Mouse (Mus musculus) MEL (cell line): ENCODE results near the gene Ate1. TPM values are rescaled to one million over a fixed set of nuclear protein-coding genes. Genes with fewer than 3 reads are reported as not detected.

Experiments used
- DNase-seq: peaks from one replicate; pipeline ENCODE4 v3.0.0; 2011; ENCODE audit warnings: low read depth, low spot score
- H3K27ac ChIP-seq: 2 replicates; pipeline ENCODE4 v1.5.1; 2012; ENCODE audit warnings: low read depth, mild to moderate bottlenecking, control low read depth, low read length, moderate library complexity; ENCODE audit not compliant: control insufficient read depth
- H3K27me3 ChIP-seq, 2 experiments: fragments of 150-350 bp in 1 of 2; sonication (generic) in 1 of 2; 2 replicates each; pipeline ENCODE4 v1.6.1; 2012; ENCODE audit warnings: low read length in 2 of 2, mild to moderate bottlenecking in 2 of 2, improper control_type of control experiment in 1 of 2, moderate library complexity in 1 of 2; ENCODE audit not compliant: insufficient read depth in 2 of 2, control insufficient read depth in 1 of 2
- H3K36me3 ChIP-seq, 2 experiments: 2 replicates each; pipeline ENCODE4 v1.6.1; 2012 to 2014; ENCODE audit warnings: low read length in 2 of 2, improper control_type of control experiment in 1 of 2, inconsistent platforms in 1 of 2, mild to moderate bottlenecking in 1 of 2; ENCODE audit not compliant: insufficient read depth in 2 of 2, control insufficient read depth in 1 of 2
- H3K4me1 ChIP-seq, 2 experiments: fragments of 150-350 bp in 1 of 2; sonication (generic) in 1 of 2; 2 replicates each; pipeline ENCODE4 v1.6.1; 2012; ENCODE audit warnings: low read length in 2 of 2, improper control_type of control experiment in 1 of 2, mild to moderate bottlenecking in 1 of 2; ENCODE audit not compliant: insufficient read depth in 2 of 2, control insufficient read depth in 1 of 2
- H3K4me3 ChIP-seq, 2 experiments: fragments of 150-350 bp in 1 of 2; sonication (generic) in 1 of 2; 2 replicates each; pipeline ENCODE4 v1.5.1; 2012; ENCODE audit warnings: low read depth in 2 of 2, low read length in 2 of 2, mild to moderate bottlenecking in 2 of 2, moderate library complexity in 2 of 2, control low read depth in 1 of 2, improper control_type of control experiment in 1 of 2; ENCODE audit not compliant: control insufficient read depth in 1 of 2, insufficient read depth in 1 of 2
- H3K79me2 ChIP-seq: 2 replicates; pipeline ENCODE4 v1.6.1; 2012; ENCODE audit warnings: mild to moderate bottlenecking, low read length, moderate library complexity; ENCODE audit not compliant: control insufficient read depth, poor library complexity, insufficient read depth
- H3K9ac ChIP-seq: 2 replicates; pipeline ENCODE4 v1.6.1; 2012; ENCODE audit warnings: low read depth, mild to moderate bottlenecking, control low read depth, low read length, moderate library complexity; ENCODE audit not compliant: control insufficient read depth, poor library complexity, severe bottlenecking
- H3K9me3 ChIP-seq: fragments of 150-350 bp; sonication (generic); replicated peaks from 2 replicates; pipeline ENCODE4 v1.6.1; 2012; ENCODE audit warnings: mild to moderate bottlenecking, low read length, improper control_type of control experiment, moderate library complexity; ENCODE audit not compliant: insufficient read depth
- CHD2 ChIP-seq: IDR thresholded peaks from 2 replicates; pipeline ENCODE4 v1.6.1; 2011; ENCODE audit warnings: low read length, improper control_type of control experiment
- CTCF ChIP-seq, 3 experiments: IDR thresholded peaks in 2 of 3; conservative IDR thresholded peaks in 1 of 3; 2 replicates each; pipeline ENCODE4 v1.5.1; 2011 to 2012; ENCODE audit warnings: low read length in 3 of 3, low read depth in 2 of 3, mild to moderate bottlenecking in 2 of 3, improper control_type of control experiment in 1 of 3, inconsistent platforms in 1 of 3, mixed read lengths in 1 of 3, moderate library complexity in 1 of 3; ENCODE audit not compliant: control insufficient read depth in 1 of 3, insufficient read depth in 1 of 3, poor library complexity in 1 of 3, severe bottlenecking in 1 of 3
- ELF1 ChIP-seq: IDR thresholded peaks from 2 replicates; pipeline ENCODE4 v1.6.1; 2014; ENCODE audit warnings: low read depth, mild to moderate bottlenecking, inconsistent platforms, low read length, improper control_type of control experiment, moderate library complexity
- ETS1 ChIP-seq: IDR thresholded peaks from 2 replicates; pipeline ENCODE4 v1.6.1; 2012; ENCODE audit warnings: low read depth, mild to moderate bottlenecking, inconsistent platforms, low read length, improper control_type of control experiment, moderate library complexity
- GABPA ChIP-seq: IDR thresholded peaks from 2 replicates; pipeline ENCODE4 v1.6.1; 2012; ENCODE audit warnings: low read depth, mild to moderate bottlenecking, inconsistent platforms, low read length, improper control_type of control experiment, moderate library complexity
- MAFK ChIP-seq: IDR thresholded peaks from 2 replicates; pipeline ENCODE4 v1.6.1; 2011; ENCODE audit warnings: low read depth, mild to moderate bottlenecking, low read length, improper control_type of control experiment, borderline replicate concordance
- MAX ChIP-seq: IDR thresholded peaks from 2 replicates; pipeline ENCODE4 v1.6.1; 2011; ENCODE audit warnings: low read length, improper control_type of control experiment
- MEF2A ChIP-seq: IDR thresholded peaks from 2 replicates; pipeline ENCODE4 v1.6.1; 2014; ENCODE audit warnings: low read depth, mild to moderate bottlenecking, inconsistent platforms, low read length, improper control_type of control experiment; ENCODE audit not compliant: poor library complexity, insufficient replicate concordance, severe bottlenecking; ENCODE audit errors: extremely low read depth
- MYB ChIP-seq: IDR thresholded peaks from 2 replicates; pipeline ENCODE4 v1.6.1; 2011; ENCODE audit warnings: mild to moderate bottlenecking, low read depth, low read length, improper control_type of control experiment
- MYC ChIP-seq: IDR thresholded peaks from 2 replicates; pipeline ENCODE4 v1.6.1; 2011; ENCODE audit warnings: low read depth, mild to moderate bottlenecking, low read length, improper control_type of control experiment, moderate library complexity
- NRF1 ChIP-seq: IDR thresholded peaks from 2 replicates; pipeline ENCODE4 v1.6.1; 2014; ENCODE audit warnings: low read depth, mild to moderate bottlenecking, inconsistent platforms, low read length, improper control_type of control experiment, moderate library complexity; ENCODE audit not compliant: poor library complexity, insufficient read depth, severe bottlenecking
- POLR2AphosphoS2 ChIP-seq: IDR thresholded peaks from 2 replicates; pipeline ENCODE4 v1.6.1; 2011; ENCODE audit warnings: low read length, improper control_type of control experiment
- SIN3A ChIP-seq: IDR thresholded peaks from 2 replicates; pipeline ENCODE4 v1.6.1; 2012; ENCODE audit warnings: low read length, improper control_type of control experiment, inconsistent platforms
- SMC3 ChIP-seq: IDR thresholded peaks from 2 replicates; pipeline ENCODE4 v1.6.1; 2011; ENCODE audit warnings: low read depth, low read length, improper control_type of control experiment
- TAL1 ChIP-seq: IDR thresholded peaks from 2 replicates; pipeline ENCODE4 v1.6.1; 2012; ENCODE audit warnings: mild to moderate bottlenecking, inconsistent platforms, low read length, moderate library complexity, mixed read lengths
- USF1 ChIP-seq: IDR thresholded peaks from 2 replicates; pipeline ENCODE4 v1.6.1; 2014; ENCODE audit warnings: low read depth, mild to moderate bottlenecking, inconsistent platforms, low read length, improper control_type of control experiment, moderate library complexity
- ZNF384 ChIP-seq: IDR thresholded peaks from 2 replicates; pipeline ENCODE4 v1.6.1; 2012; ENCODE audit warnings: low read depth, mild to moderate bottlenecking, inconsistent platforms, low read length, improper control_type of control experiment
- polyA plus RNA-seq, 2 experiments: library from polyadenylated mRNA; stranded (reverse) in 1 of 2; unstranded in 1 of 2; fragments of >175 nt in 1 of 2; fragments of >200 nt in 1 of 2; gene quantifications; 2 replicates each; pipeline versions ENCODE4 v1.2.1 to v1.2.4; 2012; ENCODE audit warnings: low replicate concordance in 2 of 2, low read depth in 1 of 2; ENCODE audit not compliant: insufficient read length in 2 of 2, insufficient read depth in 1 of 2, missing spikeins in 1 of 2
- total RNA-seq: library from RNA; depleted of rRNA; stranded (reverse); fragments of 300-350 nt; gene quantifications from 2 replicates; pipeline ENCODE4 v1.2.3, GENCODE M21; 2012

Gene Ate1
- total and polyA plus RNA-seq, 3 experiments, result 21.9 to 28.6 TPM; not detected in 1

GRCm38 (mm10) chr7:130426586-130426985, 93.6 kb downstream of the Ate1 start:
- no peak overlapping the region for H3K27ac ChIP-seq
- no peaks in the 10 kb centered on the region for H3K9me3 ChIP-seq
- H3K27me3 ChIP-seq, result no peaks in the 10 kb centered on the region
- TF ChIP-seq MAFK, result no peak
- no peak for TF ChIP-seq MYB
- H3K79me2 ChIP-seq, result 0 out of 2 replicates have a peak, but pooled peaks cover 2% of the 10 kb centered on the region
- DNase-seq, result no peak
- no peak overlapping the region for H3K4me3 ChIP-seq
- H3K4me1 ChIP-seq, result no peaks in the 10 kb centered on the region; a peak in 1 of 4 replicates
- H3K9ac ChIP-seq, result no peak overlapping the region
- H3K36me3 ChIP-seq, result no peaks in the 10 kb centered on the region; a peak in 1 of 4 replicates

- Histone ChIP-seq H3K9ac (no peak overlapping the region), H3K79me2 (0 out of 2 replicates have a peak, but pooled peaks cover 2% of the 10 kb centered on the region), H3K27ac (no peak overlapping the region), H3K4me3 (no peak overlapping the region), H3K36me3 (no peaks in the 10 kb centered on the region; a peak in 1 of 4 replicates), H3K9me3 (no peaks in the 10 kb centered on the region), H3K27me3 (no peaks in the 10 kb centered on the region), H3K4me1 (no peaks in the 10 kb centered on the region; a peak in 1 of 4 replicates)
- no peak for DNase-seq
- TF ChIP-seq SIN3A, result no peak
- no peak for TF ChIP-seq USF1
- no peak for TF ChIP-seq TAL1
- no peak for TF ChIP-seq ETS1
- TF ChIP-seq MYC, result no peak
- TF ChIP-seq GABPA, result no peak
- no peak for TF ChIP-seq NRF1
- TF ChIP-seq ZNF384, result no peak
- no peak for TF ChIP-seq CHD2
- no peak for TF ChIP-seq MEF2A
- TF ChIP-seq MAX, result no peak
- TF ChIP-seq SMC3, result no peak
- no peak for TF ChIP-seq POLR2AphosphoS2
- TF ChIP-seq CTCF (IDR thresholded peaks at IDR 0.05 in 2 of 3, conservative IDR thresholded peaks at IDR 0.05 in 1 of 3; ENCODE audit: control insufficient read depth in 1 of 3, insufficient read depth in 1 of 3, low read depth in 2 of 3, low read length in 3 of 3, poor library complexity in 1 of 3, severe bottlenecking in 1 of 3), result no peak
- no peak for TF ChIP-seq ELF1
Observed at GRCm38 (mm10) chr7:130425991-130426390, 94.2 kb downstream of the Ate1 start.
